Mouse (Mus musculus) c-Kit-positive CD71-negative TER-119-negative erythroid progenitor cells, embryonic 14.5 days (primary cell): Measurements from ENCODE around the gene Gins1.
"Not testable (repeated sequence)": the region's sequence is repeated elsewhere in the genome, so short reads cannot be mapped to it uniquely, and the experiment has no call there.

Experiments used
- DNase-seq: peaks from one replicate; pipeline ENCODE4 v3.0.0-alpha.2; 2013; ENCODE audit warnings: low read depth

Gene Gins1

GRCm38 (mm10) chr2:150910295-150910881 lies 5.2 kb downstream of the Gins1 start:
- DNase-seq: no peak

GRCm38 (mm10) chr2:150914781-150915515 lies 9.7 kb downstream of the Gins1 start:
- no peak for DNase-seq

GRCm38 (mm10) chr2:150915786-150916185 lies 10.6 kb downstream of the Gins1 start:
- no peak for DNase-seq

DNA sequence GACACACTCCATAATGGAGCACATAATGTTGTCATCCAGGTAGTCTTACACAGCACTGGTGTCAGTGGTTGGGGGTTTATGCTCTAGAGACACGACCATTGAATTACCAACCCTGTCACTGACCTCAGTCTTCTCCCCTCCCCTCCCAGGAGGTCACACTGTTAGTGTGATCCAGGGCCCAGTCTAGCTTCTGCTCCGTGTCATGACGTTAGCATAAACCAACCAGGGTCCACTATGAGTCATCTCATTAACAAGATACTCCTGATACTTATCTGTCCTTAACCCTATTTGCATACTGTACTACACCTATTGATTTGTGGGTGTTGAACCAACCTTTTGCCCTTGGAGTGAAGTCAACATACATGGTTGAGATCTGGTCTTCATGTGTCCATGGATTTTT lies 13.5 kb downstream of the Gins1 start:
- DNase-seq: no peak

- no peak for DNase-seq
Measured at GRCm38 (mm10) chr2:150920543-150920942, 15.3 kb downstream of the Gins1 start.

- peak; percentile 13 for DNase-seq
Measured at GRCm38 (mm10) chr2:150921697-150922096, 16.5 kb downstream of the Gins1 start.

GRCm38 (mm10) chr2:150922165-150922564 lies 17.0 kb downstream of the Gins1 start:
- no peak for DNase-seq

DNA sequence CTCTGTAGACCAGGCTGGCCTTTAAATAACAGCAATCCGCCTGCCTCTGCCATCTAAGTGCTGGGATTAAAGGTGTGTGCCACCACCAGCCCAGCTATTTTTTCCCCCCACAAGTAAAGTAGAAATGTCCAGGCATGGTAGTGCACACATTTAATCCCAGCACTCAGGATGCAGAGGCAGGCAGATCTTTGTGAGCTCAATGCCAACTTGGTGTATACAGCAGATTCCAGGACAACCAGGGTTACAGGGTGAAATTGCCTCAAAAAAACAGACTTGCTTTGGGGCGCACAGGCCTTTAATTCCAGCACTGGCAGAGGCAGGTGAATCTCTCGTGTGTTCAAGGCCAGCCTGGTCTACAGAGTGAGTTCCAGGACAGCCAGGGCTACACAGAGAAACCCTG lies 17.8 kb downstream of the Gins1 start:
- DNase-seq: no peak

GRCm38 (mm10) chr2:150923505-150923904 lies 18.3 kb downstream of the Gins1 start:
- DNase-seq: no peak

- no peak for DNase-seq
Measured at GRCm38 (mm10) chr2:150927038-150927720, 22.0 kb downstream of the Gins1 start.

GRCm38 (mm10) chr2:150929156-150929555 lies 24.0 kb downstream of the Gins1 start:
- DNase-seq: no peak

- no peak for DNase-seq
Measured at GRCm38 (mm10) chr2:150930806-150931205, 25.6 kb downstream of the Gins1 start.

DNA sequence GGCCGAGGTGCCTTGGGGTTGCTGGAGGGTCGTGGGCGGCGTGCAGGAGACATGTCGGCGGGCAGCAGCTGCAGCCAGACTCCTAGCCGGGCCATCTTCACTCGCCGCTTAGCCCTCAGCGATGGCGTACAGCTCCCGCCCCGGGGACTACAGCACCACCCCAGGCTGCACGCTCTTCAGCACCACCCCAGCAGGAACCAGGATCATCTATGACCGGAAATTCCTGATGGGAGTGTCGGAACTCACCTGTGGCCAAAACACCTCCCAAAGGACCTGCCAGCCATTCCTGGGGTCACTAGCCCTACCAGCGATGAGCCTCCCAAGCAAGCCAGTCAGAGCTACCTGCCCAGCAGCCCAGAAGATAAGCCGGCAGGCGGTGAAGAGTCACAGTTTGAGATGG lies 28.3 kb downstream of the Gins1 start:
- DNase-seq: no peak

- DNase-seq: no peak
Measured at GRCm38 (mm10) chr2:150934659-150935058, 29.5 kb downstream of the Gins1 start.

GRCm38 (mm10) chr2:150944017-150944416 lies 38.8 kb downstream of the Gins1 start:
- DNase-seq: no peak

GRCm38 (mm10) chr2:150947341-150947740 lies 42.1 kb downstream of the Gins1 start:
- not testable (repeated sequence) for DNase-seq

DNA sequence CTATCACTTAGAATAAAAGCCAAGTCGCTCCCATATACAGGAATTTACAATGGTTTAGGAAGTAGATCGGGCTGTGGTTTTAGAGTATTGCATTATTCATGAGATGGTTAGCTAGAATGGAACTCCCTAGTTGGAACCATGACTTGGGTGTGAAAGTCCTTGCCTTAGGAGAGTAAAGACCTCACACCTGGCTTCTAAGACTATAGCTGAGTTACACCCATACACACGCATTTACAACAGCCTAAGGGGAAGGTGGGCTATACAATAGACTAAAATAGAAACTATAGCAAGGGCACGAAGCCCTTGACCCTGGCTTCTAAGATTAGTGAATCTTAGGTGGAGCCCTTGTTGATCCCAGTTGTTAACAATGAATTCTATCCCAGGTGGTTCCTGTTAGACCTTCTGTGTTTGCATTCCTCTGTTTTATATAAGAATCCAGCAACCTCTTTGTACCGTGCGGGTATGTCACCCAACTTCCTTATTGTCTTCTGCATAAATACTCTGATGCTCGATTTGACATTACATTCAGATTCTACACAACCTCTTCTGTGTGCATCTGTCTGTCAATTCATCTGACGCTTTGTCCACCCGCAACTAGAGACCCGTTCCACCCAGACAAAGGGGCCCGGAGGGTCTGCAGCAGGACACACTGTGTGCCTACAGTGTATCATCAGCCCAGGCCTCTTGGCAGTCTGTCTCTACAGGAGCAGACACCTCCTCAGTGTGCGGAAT lies 42.8 kb downstream of the Gins1 start:
- not testable (repeated sequence) for DNase-seq

DNA sequence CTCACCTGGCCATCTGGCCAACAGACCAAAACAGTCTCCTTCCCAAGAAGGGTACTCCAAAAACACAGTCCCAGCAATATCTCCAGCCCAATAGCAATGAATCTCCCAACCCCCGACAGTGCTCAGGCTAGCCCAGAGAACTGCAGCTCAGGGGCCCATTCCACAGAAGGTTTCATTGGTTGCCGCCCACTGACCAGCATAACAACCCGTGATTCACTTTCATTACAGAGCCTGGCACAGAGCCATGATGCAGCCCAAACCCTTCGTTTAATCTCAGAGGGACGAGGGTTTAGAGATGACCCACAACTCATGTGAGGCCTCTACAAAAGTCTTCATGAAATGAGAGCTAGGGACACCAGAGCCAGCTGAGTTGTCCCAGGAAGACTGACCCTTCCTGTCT lies 43.6 kb downstream of the Gins1 start:
- no peak for DNase-seq

GRCm38 (mm10) chr2:150949652-150950051 lies 44.5 kb downstream of the Gins1 start:
- DNase-seq: no peak

DNA sequence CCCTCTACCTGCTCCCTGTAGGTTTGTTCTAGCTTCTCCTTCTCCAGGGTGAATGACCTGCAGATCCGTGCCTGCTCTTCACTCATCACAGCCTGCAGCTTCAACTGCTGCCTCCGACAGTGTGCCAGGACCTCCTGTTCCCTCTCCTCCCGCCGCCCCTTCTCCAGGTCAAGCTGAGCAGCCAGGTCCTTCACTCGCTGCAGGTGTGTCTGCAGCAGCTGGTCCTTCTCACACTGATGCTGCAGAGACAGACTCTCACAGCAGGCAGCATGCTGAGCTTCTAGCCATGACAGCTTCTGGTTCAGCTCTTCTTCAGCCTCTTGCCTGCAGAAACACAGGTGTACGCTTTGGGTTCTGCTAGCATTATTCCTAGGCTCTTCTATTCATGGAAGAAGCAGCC lies 44.9 kb downstream of the Gins1 start:
- no peak for DNase-seq

DNA sequence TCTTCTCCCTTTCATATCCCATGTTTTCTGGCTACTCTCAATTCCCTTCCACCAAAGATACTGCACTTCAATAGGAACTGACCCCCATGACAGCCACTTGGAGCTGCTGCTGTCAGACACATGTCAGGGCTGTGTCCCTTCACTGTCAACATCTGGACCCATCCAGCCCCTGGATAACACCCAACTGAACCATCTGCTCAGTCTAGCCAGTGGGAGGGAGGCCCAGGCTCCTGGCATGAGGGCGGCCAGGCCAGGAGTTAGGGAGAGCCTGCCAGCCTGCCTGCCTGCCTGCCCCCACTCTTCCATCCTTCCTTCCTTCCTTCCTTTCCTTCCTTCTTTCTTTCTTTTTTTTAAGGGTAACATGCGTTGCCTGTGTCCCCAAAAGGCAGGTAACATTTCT lies 46.0 kb downstream of the Gins1 start:
- DNase-seq: no peak

GRCm38 (mm10) chr2:150955859-150956258 lies 50.7 kb downstream of the Gins1 start:
- no peak for DNase-seq

DNA sequence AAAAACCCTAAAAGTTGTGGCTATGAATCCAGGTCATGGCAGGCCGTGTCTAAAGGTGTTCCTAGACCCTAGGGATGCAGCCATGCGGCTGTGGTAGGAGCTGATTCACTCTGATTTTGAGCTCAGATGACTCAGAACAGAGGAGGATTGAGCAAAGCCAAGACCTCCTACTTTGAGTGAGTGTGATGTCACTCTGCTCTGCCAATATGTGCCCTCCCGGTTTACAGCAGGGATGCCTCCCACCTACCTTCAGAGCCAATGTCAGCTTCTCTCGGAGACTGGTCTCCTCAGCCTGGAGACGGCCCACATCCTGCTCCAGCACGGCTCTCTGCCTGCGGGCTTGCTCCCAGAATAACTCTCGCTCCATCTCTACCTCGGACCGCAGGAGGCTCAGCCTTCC lies 54.3 kb downstream of the Gins1 start:
- no peak for DNase-seq
